Mouse (Mus musculus) small intestine, adult 2 months (tissue): ENCODE measurements around the gene Nanos3.

Source experiments
- CTCF ChIP-seq: fragments of 200-500 bp; IDR thresholded peaks from 2 replicates; pipeline ENCODE4 v1.5.1; 2012; ENCODE audit warnings: low read depth, mild to moderate bottlenecking, control low read depth, inconsistent platforms, low read length, moderate library complexity, mixed read lengths; ENCODE audit not compliant: insufficient replicate concordance, insufficient read length; ENCODE audit errors: extremely low read depth
- POLR2A ChIP-seq: fragments of 200-500 bp; IDR thresholded peaks from 2 replicates; pipeline ENCODE4 v1.6.1; 2012; ENCODE audit warnings: low read depth, mild to moderate bottlenecking, control low read depth, inconsistent platforms, low read length, moderate library complexity

- TF ChIP-seq CTCF (no peak), POLR2A (no peak)
Observed at GRCm38 (mm10) chr8:84167696-84168095, 17.3 kb downstream of the Nanos3 start.
